Mouse (Mus musculus): ENCODE results near the gene Slc25a27.
A peak's percentile ranks its signal among the peaks of the same experiment; 100 is the strongest.

Slc25a27 gene

GRCm38 (mm10) chr17:43666576-43667289 lies at the start of gene Slc25a27:
Gene Slc25a27, minus strand, starts transcription at chr17:43667214.
- DNase-seq (ENCODE audit: low spot score): peak; percentile 83

- DNase-seq (ENCODE audit: low spot score): no peak
Measured at GRCm38 (mm10) chr17:43716601-43717000, 49.6 kb upstream of the Slc25a27 start.

- DNase-seq (ENCODE audit: low spot score): no peak
Measured at GRCm38 (mm10) chr17:43714191-43714590, 47.2 kb upstream of the Slc25a27 start.

- DNase-seq (ENCODE audit: low spot score): no peak
Measured at GRCm38 (mm10) chr17:43711557-43712352, 44.7 kb upstream of the Slc25a27 start.

GRCm38 (mm10) chr17:43707254-43707653 lies 40.2 kb upstream of the Slc25a27 start:
- DNase-seq (ENCODE audit: low spot score): no peak

- DNase-seq (ENCODE audit: low spot score): no peak
Measured at GRCm38 (mm10) chr17:43706749-43707148, 39.7 kb upstream of the Slc25a27 start.

- DNase-seq (ENCODE audit: low spot score): no peak
Measured at GRCm38 (mm10) chr17:43704216-43704930, 37.4 kb upstream of the Slc25a27 start.

- DNase-seq (ENCODE audit: low spot score): peak; percentile 39
Measured at GRCm38 (mm10) chr17:43701060-43701459, 34.0 kb upstream of the Slc25a27 start.

- DNase-seq (ENCODE audit: low spot score): peak; percentile 36
Measured at GRCm38 (mm10) chr17:43698997-43699649, 32.1 kb upstream of the Slc25a27 start.

GRCm38 (mm10) chr17:43689591-43689990 lies 22.6 kb upstream of the Slc25a27 start:
- DNase-seq (ENCODE audit: low spot score): no peak

GRCm38 (mm10) chr17:43684638-43685037 lies 17.6 kb upstream of the Slc25a27 start:
- no peak for DNase-seq (ENCODE audit: low spot score)

GRCm38 (mm10) chr17:43684086-43684485 lies 17.1 kb upstream of the Slc25a27 start:
- DNase-seq (ENCODE audit: low spot score): no peak

- DNase-seq (ENCODE audit: low spot score): no peak
Measured at GRCm38 (mm10) chr17:43677317-43677716, 10.3 kb upstream of the Slc25a27 start.

GRCm38 (mm10) chr17:43676241-43676640 lies 9.2 kb upstream of the Slc25a27 start:
- DNase-seq (ENCODE audit: low spot score): no peak

GRCm38 (mm10) chr17:43675228-43675627 lies 8.2 kb upstream of the Slc25a27 start:
- no peak for DNase-seq (ENCODE audit: low spot score)

- DNase-seq (ENCODE audit: low spot score): no peak
Measured at GRCm38 (mm10) chr17:43671907-43672306, 4.9 kb upstream of the Slc25a27 start.

- DNase-seq (ENCODE audit: low spot score): no peak
Measured at GRCm38 (mm10) chr17:43669145-43669695, 2.2 kb upstream of the Slc25a27 start.

- no peak for DNase-seq (ENCODE audit: low spot score)
Measured at GRCm38 (mm10) chr17:43667290-43667843, 353 bp upstream of the Slc25a27 start, which contains the start of gene Cyp39a1. Gene Cyp39a1, plus strand, starts transcription at chr17:43667425.

GRCm38 (mm10) chr17:43651314-43652046 lies 15.5 kb downstream of the Slc25a27 start:
- DNase-seq (ENCODE audit: low spot score): no peak

- DNase-seq (ENCODE audit: low spot score): no peak
Measured at GRCm38 (mm10) chr17:43649641-43650436, 17.2 kb downstream of the Slc25a27 start.

Measured in ovary, postnatal 36 days (tissue).